Mouse (Mus musculus): ENCODE measurements around the gene Npas2. TPM values are rescaled to one million over a fixed set of nuclear protein-coding genes. Genes with fewer than 3 reads are reported as not detected.

Gene Npas2
- polyA plus RNA-seq, 1 experiment from 2014 or later = 0.22 TPM

DNA sequence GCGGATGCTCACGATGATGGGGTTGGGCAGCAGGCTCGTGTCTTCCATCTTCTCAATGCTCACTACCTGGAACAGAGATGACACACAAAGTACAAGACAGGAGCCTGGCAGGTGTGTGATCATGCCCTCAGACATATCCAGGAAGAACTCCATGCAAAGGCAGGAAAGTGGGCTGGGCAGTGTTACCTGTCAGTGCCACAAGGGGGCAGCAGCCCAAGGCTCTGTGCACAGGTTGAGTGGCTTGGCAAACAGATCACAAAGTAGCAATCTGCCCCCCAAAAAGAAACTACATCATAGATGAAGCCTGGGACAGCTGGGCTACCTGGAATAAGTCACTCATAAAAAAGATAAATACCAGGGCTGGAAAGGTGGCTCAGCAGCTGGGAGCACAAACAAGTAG, 198.7 kb downstream of the Npas2 start:
- Histone ChIP-seq H3K27me3 (0 out of 2 replicates have a peak, but pooled peaks cover 5% of the 10 kb centered on the region), H3K27ac (no peak overlapping the region), H3K36me3 (replicated peaks) (no peaks in the 10 kb centered on the region), H3K9me3 (peaks cover 1% of the 10 kb centered on the region; the same call in 1 of the 2 replicates), H3K9ac (no peak overlapping the region), H3K4me3 (replicated peaks) (no peak overlapping the region), H3K4me2 (no peak overlapping the region), H3K4me1 (peaks cover 5% of the 10 kb centered on the region; the same call in 1 of the 2 replicates)
- WGBS = 55% methylated on average over 3 of the region's 3 CpGs
- ATAC-seq (ENCODE audit: low FRiP score) = 0 out of 2 replicates have a peak, but pooled peaks have one; percentile 39

DNA sequence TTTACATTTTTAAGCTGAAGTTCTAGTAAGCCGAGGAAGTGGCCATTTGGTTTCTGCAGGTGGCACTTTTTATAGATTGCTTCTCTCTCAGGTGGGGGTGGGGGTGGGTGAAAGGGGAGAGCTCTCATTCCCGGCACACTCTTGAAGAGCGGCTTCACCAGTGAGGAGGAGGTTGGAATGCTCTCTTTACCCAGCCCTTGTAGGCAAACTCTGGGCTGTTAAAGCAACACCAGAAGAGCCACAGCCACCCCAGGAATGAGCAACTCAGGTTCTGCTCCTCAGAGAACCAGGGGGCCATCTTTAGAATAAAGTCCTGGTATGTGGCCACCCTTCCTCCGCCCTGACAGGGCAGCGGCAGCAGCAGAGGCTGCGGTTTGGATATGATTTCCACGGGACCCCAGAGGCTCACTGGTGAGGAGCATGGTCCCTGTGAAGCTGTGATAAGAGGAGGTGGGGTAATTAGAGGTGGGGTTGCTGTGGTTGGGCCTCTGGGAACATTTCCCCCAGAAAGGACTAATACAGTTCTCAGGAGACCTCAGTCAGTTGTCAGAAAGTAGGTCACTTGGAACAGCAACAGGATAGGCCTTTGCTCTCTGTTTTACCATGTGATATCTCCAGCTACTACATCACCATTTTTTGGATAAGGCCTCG, 199.8 kb downstream of the Npas2 start:
- no peak overlapping the region for H3K9ac ChIP-seq
- H3K27me3 ChIP-seq = 0 out of 2 replicates have a peak, but pooled peaks cover 5% of the 10 kb centered on the region
- peaks cover 5% of the 10 kb centered on the region; the same call in 1 of the 2 replicates for H3K4me1 ChIP-seq
- H3K36me3 ChIP-seq (replicated peaks) = 0 out of 2 replicates have a peak, but pooled peaks cover 4% of the 10 kb centered on the region
- H3K4me3 ChIP-seq (replicated peaks) = no peak overlapping the region
- H3K4me2 ChIP-seq = no peak overlapping the region
- H3K9me3 ChIP-seq = peaks cover 3% of the 10 kb centered on the region; the same call in 1 of the 2 replicates
- ATAC-seq (ENCODE audit: low FRiP score) = no peak
- H3K27ac ChIP-seq = no peak overlapping the region
- WGBS = 93% methylated on average over 8 of the region's 8 CpGs

DNA sequence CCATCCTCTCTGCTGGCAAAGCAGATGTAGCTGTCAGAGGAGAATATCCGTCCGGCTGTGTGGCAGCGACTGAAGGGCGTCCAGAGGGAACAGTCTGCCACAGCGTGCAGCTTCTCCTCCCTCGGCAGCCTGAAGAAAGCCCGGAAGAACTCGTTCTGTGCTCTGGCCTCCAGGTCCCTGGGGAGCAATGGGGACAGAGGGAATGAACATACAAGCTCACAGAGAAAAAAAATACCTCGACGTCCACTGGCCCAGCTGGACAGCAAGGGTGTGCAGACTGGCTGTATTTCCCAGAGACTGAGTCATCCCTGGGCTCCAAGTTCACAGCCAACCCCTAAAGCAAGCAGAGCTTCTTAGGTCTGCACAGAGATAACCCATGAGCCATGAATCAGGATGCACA, 200.6 kb downstream of the Npas2 start:
- WGBS = 80% methylated on average over 10 of the region's 10 CpGs

GRCm38 (mm10) chr1:39394650-39395049, 201.1 kb downstream of the Npas2 start:
- no peak overlapping the region for H3K4me2 ChIP-seq
- no peak overlapping the region for H3K4me3 ChIP-seq (replicated peaks)
- no peak overlapping the region for H3K9ac ChIP-seq
- ATAC-seq (ENCODE audit: low FRiP score) = no peak
- H3K9me3 ChIP-seq = peaks cover 3% of the 10 kb centered on the region; the same call in 1 of the 2 replicates
- H3K36me3 ChIP-seq (replicated peaks) = 0 out of 2 replicates have a peak, but pooled peaks cover 4% of the 10 kb centered on the region
- H3K27ac ChIP-seq = no peak overlapping the region
- H3K4me1 ChIP-seq = peaks cover 5% of the 10 kb centered on the region; the same call in 1 of the 2 replicates
- WGBS = 82% methylated on average over 3 of the region's 3 CpGs
- 0 out of 2 replicates have a peak, but pooled peaks cover 5% of the 10 kb centered on the region for H3K27me3 ChIP-seq

More for the DNA sequence above, 200.6 kb downstream of the Npas2 start:
- Histone ChIP-seq H3K36me3 (replicated peaks) (0 out of 2 replicates have a peak, but pooled peaks cover 4% of the 10 kb centered on the region), H3K27ac (no peak overlapping the region), H3K9me3 (peaks cover 3% of the 10 kb centered on the region; the same call in 1 of the 2 replicates), H3K4me3 (replicated peaks) (no peak overlapping the region), H3K9ac (no peak overlapping the region), H3K4me2 (no peak overlapping the region), H3K27me3 (0 out of 2 replicates have a peak, but pooled peaks cover 5% of the 10 kb centered on the region), H3K4me1 (peaks cover 5% of the 10 kb centered on the region; the same call in 1 of the 2 replicates)
- ATAC-seq (ENCODE audit: low FRiP score) = no peak

DNA sequence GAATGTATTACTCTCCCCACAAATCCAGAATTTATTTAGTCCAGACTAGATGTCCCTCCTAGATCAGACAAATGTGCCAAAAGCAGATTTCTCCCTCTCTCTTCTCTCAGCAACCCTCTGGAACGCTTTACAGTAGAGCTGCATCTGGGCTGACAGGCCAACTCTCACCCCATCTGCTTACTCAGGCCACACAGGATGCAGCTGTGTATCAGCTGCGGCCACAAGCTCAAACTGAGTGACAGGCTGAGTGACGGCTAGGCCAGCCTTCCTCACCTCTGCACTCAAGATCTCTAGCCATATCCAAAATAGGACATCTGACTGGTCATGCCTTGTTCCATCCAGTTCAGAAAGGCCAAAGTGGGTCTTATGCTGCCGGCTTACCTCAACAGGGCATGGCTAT, 202.8 kb downstream of the Npas2 start:
- Histone ChIP-seq H3K4me2 (no peak overlapping the region), H3K9me3 (peaks cover 3% of the 10 kb centered on the region; the same call in 1 of the 2 replicates), H3K9ac (no peak overlapping the region), H3K4me3 (replicated peaks) (no peak overlapping the region), H3K4me1 (no peaks in the 10 kb centered on the region), H3K27me3 (no peaks in the 10 kb centered on the region), H3K36me3 (replicated peaks) (0 out of 2 replicates have a peak, but pooled peaks cover 4% of the 10 kb centered on the region), H3K27ac (no peak overlapping the region)
- ATAC-seq (ENCODE audit: low FRiP score) = no peak
- WGBS = 88% methylated on average over 4 of the region's 4 CpGs

DNA sequence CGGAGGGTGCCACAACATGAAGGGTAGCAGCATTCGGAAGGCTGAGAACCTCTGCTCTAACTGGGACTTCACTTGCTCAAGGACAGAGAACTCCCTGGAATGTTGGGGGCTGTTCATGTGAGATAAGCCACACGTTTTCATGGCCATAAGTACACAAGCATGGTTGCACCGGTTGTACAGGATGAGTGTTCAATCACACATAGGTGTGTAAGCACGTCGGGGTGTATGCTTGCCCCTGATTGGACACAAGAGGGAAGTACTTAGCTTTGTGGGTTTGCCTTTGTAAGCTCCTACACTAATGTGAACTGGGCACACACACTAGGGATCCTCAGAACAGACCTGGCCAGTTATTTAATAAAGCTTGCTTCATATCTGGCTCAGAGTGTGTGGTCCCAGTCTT, 204.8 kb downstream of the Npas2 start:
- WGBS = 94% methylated on average over 6 of the region's 6 CpGs

GRCm38 (mm10) chr1:39399228-39399627, 205.7 kb downstream of the Npas2 start:
- Histone ChIP-seq H3K36me3 (replicated peaks) (0 out of 2 replicates have a peak, but pooled peaks cover 4% of the 10 kb centered on the region), H3K9ac (no peak overlapping the region), H3K27ac (no peak overlapping the region), H3K9me3 (peaks cover 3% of the 10 kb centered on the region; the same call in 1 of the 2 replicates), H3K4me1 (no peaks in the 10 kb centered on the region), H3K4me3 (replicated peaks) (no peak overlapping the region), H3K27me3 (no peaks in the 10 kb centered on the region), H3K4me2 (no peak overlapping the region)
- 86% methylated on average over 4 of the region's 4 CpGs for whole genome bisulfite sequencing
- no peak for ATAC-seq (ENCODE audit: low FRiP score)

More for the DNA sequence above, 204.8 kb downstream of the Npas2 start:
- H3K27ac ChIP-seq = no peak overlapping the region
- H3K4me2 ChIP-seq = no peak overlapping the region
- no peaks in the 10 kb centered on the region for H3K27me3 ChIP-seq
- H3K9me3 ChIP-seq = peaks cover 3% of the 10 kb centered on the region; the same call in 1 of the 2 replicates
- no peaks in the 10 kb centered on the region for H3K4me1 ChIP-seq
- H3K4me3 ChIP-seq (replicated peaks) = no peak overlapping the region
- ATAC-seq (ENCODE audit: low FRiP score) = no peak
- no peak overlapping the region for H3K9ac ChIP-seq
- 0 out of 2 replicates have a peak, but pooled peaks cover 4% of the 10 kb centered on the region for H3K36me3 ChIP-seq (replicated peaks)

DNA sequence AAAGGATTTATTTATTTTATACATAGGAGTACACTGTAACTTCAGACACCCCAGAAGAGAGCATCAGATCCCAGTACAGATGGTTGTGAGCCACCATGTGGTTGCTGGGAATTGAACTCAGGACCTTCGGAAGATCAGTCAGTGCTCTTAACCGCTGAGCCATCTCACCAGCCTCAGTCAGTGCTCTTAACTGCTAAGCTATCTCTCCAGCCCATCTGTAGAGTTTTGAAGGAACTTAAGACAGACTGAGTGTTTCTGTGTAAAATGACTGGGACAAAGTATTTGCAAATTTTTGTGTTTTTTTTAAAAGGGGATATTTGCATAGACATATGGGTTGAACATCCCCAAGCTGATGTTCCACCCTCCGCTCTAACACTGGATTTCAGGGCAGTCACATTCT, 206.6 kb downstream of the Npas2 start:
- no peak overlapping the region for H3K9ac ChIP-seq
- no peaks in the 10 kb centered on the region for H3K27me3 ChIP-seq
- no peak for ATAC-seq (ENCODE audit: low FRiP score)
- H3K36me3 ChIP-seq (replicated peaks) = 0 out of 2 replicates have a peak, but pooled peaks cover 4% of the 10 kb centered on the region
- no peak overlapping the region for H3K4me3 ChIP-seq (replicated peaks)
- H3K4me2 ChIP-seq = no peak overlapping the region
- peaks cover 3% of the 10 kb centered on the region; the same call in 1 of the 2 replicates for H3K9me3 ChIP-seq
- H3K27ac ChIP-seq = no peak overlapping the region
- 89% methylated on average over 3 of the region's 3 CpGs for WGBS
- H3K4me1 ChIP-seq = no peaks in the 10 kb centered on the region

- Histone ChIP-seq H3K4me2 (no peak overlapping the region), H3K27ac (no peak overlapping the region), H3K4me3 (replicated peaks) (no peak overlapping the region), H3K9ac (no peak overlapping the region), H3K36me3 (replicated peaks) (no peaks in the 10 kb centered on the region), H3K9me3 (no peaks in the 10 kb centered on the region), H3K27me3 (no peaks in the 10 kb centered on the region), H3K4me1 (no peaks in the 10 kb centered on the region)
- no peak for ATAC-seq (ENCODE audit: low FRiP score)
- 89% methylated on average over 4 of the region's 4 CpGs for WGBS
Observed at GRCm38 (mm10) chr1:39407108-39407507, 213.6 kb downstream of the Npas2 start.

DNA sequence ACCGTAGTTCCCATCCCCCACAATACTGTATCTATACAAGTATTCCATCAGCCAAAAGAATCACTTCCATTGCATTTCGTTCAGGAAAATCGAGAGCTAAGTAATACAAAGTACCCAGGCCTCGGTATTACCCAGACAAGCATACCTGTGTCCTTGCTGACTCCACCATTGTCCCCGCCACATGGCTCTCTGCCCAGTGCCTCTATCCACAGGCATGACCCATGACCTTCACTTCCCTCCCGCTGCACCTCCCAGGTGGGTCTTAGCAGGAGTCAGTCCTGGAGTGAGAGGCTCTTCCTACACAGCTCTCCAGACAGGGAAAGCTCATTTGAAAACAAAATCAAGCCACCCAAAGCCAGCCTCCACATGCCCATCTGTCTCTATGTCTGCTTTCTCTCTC, 214.6 kb downstream of the Npas2 start:
- WGBS = 92% methylated on average over 6 of the region's 6 CpGs
- no peaks in the 10 kb centered on the region for H3K9me3 ChIP-seq
- H3K9ac ChIP-seq = no peak overlapping the region
- H3K36me3 ChIP-seq (replicated peaks) = no peaks in the 10 kb centered on the region
- no peak overlapping the region for H3K4me2 ChIP-seq
- ATAC-seq (ENCODE audit: low FRiP score) = no peak
- no peak overlapping the region for H3K27ac ChIP-seq
- H3K4me1 ChIP-seq = no peaks in the 10 kb centered on the region
- no peaks in the 10 kb centered on the region for H3K27me3 ChIP-seq
- no peak overlapping the region for H3K4me3 ChIP-seq (replicated peaks)

- H3K36me3 ChIP-seq (replicated peaks) = no peaks in the 10 kb centered on the region
- no peak overlapping the region for H3K4me3 ChIP-seq (replicated peaks)
- H3K9ac ChIP-seq = no peak overlapping the region
- H3K9me3 ChIP-seq = no peaks in the 10 kb centered on the region
- H3K27me3 ChIP-seq = no peaks in the 10 kb centered on the region
- H3K4me2 ChIP-seq = no peak overlapping the region
- H3K27ac ChIP-seq = no peak overlapping the region
- 78% methylated on average over 7 of the region's 7 CpGs for WGBS
- no peak for ATAC-seq (ENCODE audit: low FRiP score)
- H3K4me1 ChIP-seq = no peaks in the 10 kb centered on the region
Observed at GRCm38 (mm10) chr1:39408668-39409067, 215.1 kb downstream of the Npas2 start.

DNA sequence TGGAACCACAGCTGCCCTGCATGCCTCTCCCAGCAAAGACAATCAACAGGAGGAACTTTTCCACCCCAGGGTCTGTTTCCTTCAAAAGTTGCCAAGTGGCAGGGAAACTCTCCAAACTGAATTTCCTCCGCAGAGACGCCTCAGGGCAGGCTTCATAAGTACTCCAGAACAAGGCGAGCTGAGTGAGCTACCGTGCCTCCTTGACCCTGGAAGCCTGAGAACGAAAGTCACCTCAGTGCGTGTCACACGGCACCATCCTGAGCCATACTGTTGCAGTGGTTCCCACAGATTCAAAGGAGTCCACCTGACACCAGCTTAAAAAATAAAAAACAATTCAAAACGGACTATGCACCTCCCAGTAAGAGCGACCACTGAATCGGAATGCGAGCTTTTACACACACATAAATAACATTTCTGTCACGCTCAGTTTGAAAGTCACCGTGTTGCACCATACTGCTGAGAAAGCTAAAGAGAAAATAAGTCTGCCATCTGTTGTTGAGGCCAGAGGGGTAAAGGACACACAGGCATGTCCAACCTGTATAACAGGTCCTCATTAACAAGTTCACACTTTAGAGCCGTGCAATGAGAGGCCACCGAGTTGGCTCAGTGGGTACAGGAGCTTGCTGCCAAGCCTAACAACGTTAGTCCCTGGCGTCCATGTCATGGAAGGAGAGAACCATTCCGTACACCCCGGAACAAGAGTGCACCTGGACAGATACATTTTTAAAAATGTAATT, 216.7 kb downstream of the Npas2 start:
- ATAC-seq (ENCODE audit: low FRiP score) = no peak
- Histone ChIP-seq H3K9ac (no peak overlapping the region), H3K4me2 (no peak overlapping the region), H3K4me3 (replicated peaks) (no peak overlapping the region), H3K27ac (no peak overlapping the region), H3K9me3 (no peaks in the 10 kb centered on the region), H3K27me3 (no peaks in the 10 kb centered on the region), H3K4me1 (no peaks in the 10 kb centered on the region), H3K36me3 (replicated peaks) (no peaks in the 10 kb centered on the region)
- WGBS = 88% methylated on average over 19 of the region's 19 CpGs

Measured in forebrain, embryonic 12.5 days (tissue).